Mouse (Mus musculus) thymus, postnatal 0 days (tissue): ENCODE data around the gene 1700003E16Rik. TPM values are rescaled to one million over a fixed set of nuclear protein-coding genes. Genes with fewer than 3 reads are reported as not detected.
A peak's percentile ranks its signal among the peaks of the same experiment; 100 is the strongest.

ENCODE experiments used
- DNase-seq: peaks from one replicate; pipeline ENCODE4 v3.0.0-alpha.2; 2015; ENCODE audit warnings: low spot score
- polyA plus RNA-seq: library from polyadenylated mRNA; unstranded; fragments of >200 nt; fragmentation: Nextera tagmentation; extraction: Ambion mirVana; gene quantifications from 2 replicates; pipeline ENCODE4 v1.2.1, GENCODE M21; 2015

The 1700003E16Rik gene
- polyA plus RNA-seq, 1 experiment from 2014 or later = 0.21 TPM

GRCm38 (mm10) chr6:83155552-83156238, 509 bp upstream of the 1700003E16Rik start:
- DNase-seq = no peak

- DNase-seq = peak; percentile 73
These were observed 3.3 kb downstream of the 1700003E16Rik start for GRCm38 (mm10) chr6:83159456-83159855.

- DNase-seq = no peak
These were observed 5.2 kb downstream of the 1700003E16Rik start for GRCm38 (mm10) chr6:83161442-83161841.

GRCm38 (mm10) chr6:83161921-83162641, 5.9 kb downstream of the 1700003E16Rik start:
- no peak for DNase-seq

- peak; percentile 70 for DNase-seq
These were observed 6.5 kb downstream of the 1700003E16Rik start for GRCm38 (mm10) chr6:83162701-83163100.

- DNase-seq = no peak
These were observed 8.9 kb downstream of the 1700003E16Rik start for GRCm38 (mm10) chr6:83165026-83165606.

- DNase-seq = peak; percentile 95
These were observed 9.5 kb downstream of the 1700003E16Rik start, which contains the start of gene Dctn1 for GRCm38 (mm10) chr6:83165607-83166242. Gene Dctn1, plus strand, starts transcription at chr6:83165920.

- DNase-seq = peak; percentile 42
These were observed 10.0 kb downstream of the 1700003E16Rik start for GRCm38 (mm10) chr6:83166243-83166630.

GRCm38 (mm10) chr6:83169872-83170271, 13.7 kb downstream of the 1700003E16Rik start:
- no peak for DNase-seq

GRCm38 (mm10) chr6:83171063-83171462, 14.9 kb downstream of the 1700003E16Rik start:
- DNase-seq = no peak

- no peak for DNase-seq
These were observed 16.2 kb downstream of the 1700003E16Rik start for GRCm38 (mm10) chr6:83172240-83172920.

GRCm38 (mm10) chr6:83175996-83176395, 19.8 kb downstream of the 1700003E16Rik start:
- DNase-seq = no peak

GRCm38 (mm10) chr6:83179390-83180117, 23.4 kb downstream of the 1700003E16Rik start:
- no peak for DNase-seq

GRCm38 (mm10) chr6:83180605-83181004, 24.4 kb downstream of the 1700003E16Rik start:
- no peak for DNase-seq

GRCm38 (mm10) chr6:83184858-83185435, 28.7 kb downstream of the 1700003E16Rik start:
- DNase-seq = no peak

GRCm38 (mm10) chr6:83185895-83186861, 30.0 kb downstream of the 1700003E16Rik start:
- DNase-seq = peak; percentile 41

GRCm38 (mm10) chr6:83186946-83187345, 30.7 kb downstream of the 1700003E16Rik start:
- DNase-seq = no peak

- peak; percentile 69 for DNase-seq
These were observed 37.4 kb downstream of the 1700003E16Rik start for GRCm38 (mm10) chr6:83193571-83193970.
